8 mouse cellular contexts compared by ENCODE assay signal in the genomic region with DNA sequence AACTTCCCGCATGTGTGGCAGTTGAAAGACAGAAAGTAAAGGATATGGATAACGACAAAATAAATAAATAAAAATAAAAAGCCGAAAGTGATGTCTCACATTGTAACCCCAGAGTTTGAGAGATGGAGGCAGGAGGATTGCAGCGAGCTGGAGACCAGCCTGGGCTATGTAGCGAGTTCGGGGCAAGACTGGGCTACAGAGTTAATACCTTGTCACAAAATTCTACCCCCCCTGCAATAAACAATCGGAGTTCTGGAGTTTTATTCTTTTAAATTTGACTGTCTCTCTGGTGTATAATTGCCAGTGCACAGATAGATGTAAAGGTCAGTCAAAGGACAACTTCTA. TPM values are rescaled to one million over a fixed set of nuclear protein-coding genes. Genes with fewer than 3 reads are reported as not detected.
A peak's percentile ranks its signal among the peaks of the same experiment; 100 is the strongest.
DNase-seq lines count a peak whose midpoint lies in the region; ATAC-seq and TF ChIP-seq lines count a peak whose summit lies in the region.

No protein-coding gene starts in this region.

- TF ChIP-seq POLR2A in heart, adult 2 months (IDR thresholded peaks at IDR 0.05; ENCODE audit: insufficient read depth, low read depth, low read length), result no peak

- no peak for DNase-seq in heart, adult 2 months
- no peak for DNase-seq in heart, adult 8-10 months (ENCODE audit: low spot score)
- DNase-seq in liver, embryonic 13.5 days, result no peak
- DNase-seq in embryo, embryonic 9.5 days (ENCODE audit: extremely low spot score), result no peak
- DNase-seq in MN1 (ENCODE audit: low spot score), result no peak
- no peak for DNase-seq in cerebellum, postnatal 10 days

- H3K9me3 ChIP-seq in forebrain, embryonic 13.5 days (replicated peaks), result no peaks in the 10 kb centered on the region
- no peaks in the 10 kb centered on the region for H3K9me3 ChIP-seq in liver, embryonic 13.5 days (replicated peaks)

- peak; percentile 62 for ATAC-seq in forebrain, embryonic 13.5 days
- ATAC-seq in liver, embryonic 13.5 days (ENCODE audit: low read depth), result peak; percentile 27

- H3K79me3 ChIP-seq in C2C12 (ENCODE audit: low read depth), result peaks cover 38% of the 10 kb centered on the region

- no peaks in the 10 kb centered on the region for H3K79me2 ChIP-seq in heart, adult 2 months (replicated peaks; ENCODE audit: control insufficient read depth, insufficient read depth, low read length)
- peaks cover 46% of the 10 kb centered on the region for H3K79me2 ChIP-seq in C2C12 (ENCODE audit: control insufficient read depth, insufficient read depth)

- TF ChIP-seq EP300 in heart, adult 2 months (IDR thresholded peaks at IDR 0.05; ENCODE audit: insufficient read depth, low read depth, low read length), result no peak

- H3K4me2 ChIP-seq in forebrain, embryonic 13.5 days, result peak overlapping the region; percentile 64
- peak overlapping the region; percentile 80 for H3K4me2 ChIP-seq in liver, embryonic 13.5 days

- peaks cover 2% of the 10 kb centered on the region for H3K4me1 ChIP-seq in heart, adult 2 months (ENCODE audit: control insufficient read depth, insufficient read depth, low read length)
- H3K4me1 ChIP-seq in forebrain, embryonic 13.5 days, result peaks cover 11% of the 10 kb centered on the region
- H3K4me1 ChIP-seq in liver, embryonic 13.5 days (replicated peaks), result peaks cover 51% of the 10 kb centered on the region

- 8% methylated on average over 7 of the region's 7 CpGs for WGBS in heart, adult 2 months
- WGBS in forebrain, embryonic 13.5 days, result 18% methylated on average over 7 of the region's 7 CpGs
- WGBS in liver, embryonic 13.5 days (ENCODE audit: insufficient replicate concordance), result 14% methylated on average over 7 of the region's 7 CpGs

- no peak for TF ChIP-seq CTCF in heart, adult 2 months (IDR thresholded peaks at IDR 0.05)
- TF ChIP-seq CTCF in C2C12 (IDR thresholded peaks at IDR 0.05; ENCODE audit: control insufficient read depth, insufficient read depth, insufficient read length), result no peak

- H3K9ac ChIP-seq in heart, adult 2 months (ENCODE audit: low read depth, low read length), result no peak overlapping the region; the same call in 1 of the 2 replicates
- peak overlapping the region; percentile 56 for H3K9ac ChIP-seq in forebrain, embryonic 13.5 days
- peak overlapping the region; percentile 64 for H3K9ac ChIP-seq in liver, embryonic 13.5 days

- peak overlapping the region; percentile 48 for H3K27ac ChIP-seq in heart, adult 2 months
- H3K27ac ChIP-seq in forebrain, embryonic 13.5 days, result peak overlapping the region; percentile 31; the same call in 1 of the 2 replicates
- H3K27ac ChIP-seq in liver, embryonic 13.5 days, result peak overlapping the region; percentile 70

- intact Hi-C loops in heart, adult 2 months (cut with DNase I), result loop anchor here (1.0 kb wide), 1 partner anchor 43 kb away; the partner anchor contains the start of gene Cage1

- H3ac ChIP-seq in C2C12 (ENCODE audit: control insufficient read depth, insufficient read length, low read depth), result peak overlapping the region; percentile 30

- H3K27me3 ChIP-seq in heart, adult 2 months (ENCODE audit: control insufficient read depth, insufficient read depth, low read length), result no peaks in the 10 kb centered on the region
- peaks cover 5% of the 10 kb centered on the region for H3K27me3 ChIP-seq in C2C12 (ENCODE audit: control insufficient read depth, insufficient read depth, insufficient read length)
- no peaks in the 10 kb centered on the region for H3K27me3 ChIP-seq in forebrain, embryonic 13.5 days
- no peaks in the 10 kb centered on the region; the same call in 1 of the 2 replicates for H3K27me3 ChIP-seq in liver, embryonic 13.5 days

- H3K36me3 ChIP-seq in heart, adult 2 months (ENCODE audit: control insufficient read depth, insufficient read depth, low read length), result no peaks in the 10 kb centered on the region
- H3K36me3 ChIP-seq in C2C12 (ENCODE audit: control insufficient read depth, insufficient read depth), result peaks cover 23% of the 10 kb centered on the region
- peaks cover 20% of the 10 kb centered on the region for H3K36me3 ChIP-seq in forebrain, embryonic 13.5 days (ENCODE audit: poor library complexity, severe bottlenecking)
- peaks cover 25% of the 10 kb centered on the region for H3K36me3 ChIP-seq in liver, embryonic 13.5 days

- peak overlapping the region; percentile 94 for H3K4me3 ChIP-seq in heart, adult 2 months
- H3K4me3 ChIP-seq in C2C12 (ENCODE audit: insufficient read depth, poor library complexity, severe bottlenecking), result no peak overlapping the region
- H3K4me3 ChIP-seq in forebrain, embryonic 13.5 days, result peak overlapping the region; percentile 87
- H3K4me3 ChIP-seq in liver, embryonic 13.5 days (replicated peaks), result peak overlapping the region; percentile 99

TF ChIP-seq in C2C12, 6 proteins besides CTCF, POLR2A, EP300 and RAD21:
- TF ChIP-seq FOSL1 (IDR thresholded peaks at IDR 0.05; ENCODE audit: insufficient read depth, low read length, poor library complexity, severe bottlenecking) (no peak), MYOD1 (IDR thresholded peaks at IDR 0.05; ENCODE audit: control insufficient read depth, insufficient read length, low read depth) (no peak), USF1 (IDR thresholded peaks at IDR 0.05; ENCODE audit: low read depth) (no peak), CEBPB (IDR thresholded peaks at IDR 0.05; ENCODE audit: low read depth) (no peak), MYOG (IDR thresholded peaks at IDR 0.05; ENCODE audit: control insufficient read depth, extremely low read depth, insufficient read length) (no peak), MAX (IDR thresholded peaks at IDR 0.05) (no peak)
TF ChIP-seq in C2C12: peak in this region for 0.

RNA-seq across cellular contexts. Expression of gene Ssr1, which starts 0.4 kb away (rescaled TPM):
- 10 to 100 TPM; 41.7 to 44.9 TPM for total RNA-seq in heart, adult 2 months (2021)
- 10.0 and 17.2 TPM in 2 replicates for polyA plus RNA-seq in heart, adult 2 months (2012; rRNA removed)
- total RNA-seq in heart, adult 8-10 months (2022), result 10 to 100 TPM; 36.3 to 44.8 (median 42.9) TPM
- 70.7 TPM for polyA plus RNA-seq in C2C12 (2012; fragmentation: generic; extraction: Trizol)
- 77.3 and 77.5 TPM in 2 replicates for polyA plus RNA-seq in forebrain, embryonic 13.5 days (2015; fragmentation: Nextera tagmentation; extraction: Ambion mirVana)
- 93.6 and 119 TPM in 2 replicates for polyA plus RNA-seq in liver, embryonic 13.5 days (2015; fragmentation: Nextera tagmentation; extraction: Ambion mirVana)

RNA-seq across cellular contexts. Expression of gene Riok1, which starts 42.4 kb away (rescaled TPM):
- 1 to 10 TPM; 8.4 to 9.0 TPM for total RNA-seq in heart, adult 2 months (2021)
- 8.3 and 11.5 TPM in 2 replicates for polyA plus RNA-seq in heart, adult 2 months (2012; rRNA removed)
- total RNA-seq in heart, adult 8-10 months (2022), result 10 to 100 TPM in 2 of 4 experiments, 1 to 10 TPM in 2; 8.2 to 10.6 (median 9.3) TPM
- 11.8 TPM for polyA plus RNA-seq in C2C12 (2012; fragmentation: generic; extraction: Trizol)
- polyA plus RNA-seq in forebrain, embryonic 13.5 days (2015; fragmentation: Nextera tagmentation; extraction: Ambion mirVana), result 57.2 and 58.2 TPM in 2 replicates
- polyA plus RNA-seq in liver, embryonic 13.5 days (2015; fragmentation: Nextera tagmentation; extraction: Ambion mirVana), result 26.2 and 30.0 TPM in 2 replicates

RNA-seq across cellular contexts. Expression of gene Cage1, which starts 42.5 kb away (rescaled TPM):
- 1 to 10 TPM; 1.6 to 2.3 TPM for total RNA-seq in heart, adult 2 months (2021)
- polyA plus RNA-seq in heart, adult 2 months (2012; rRNA removed), result 0.12 and 0.41 TPM in 2 replicates
- total RNA-seq in heart, adult 8-10 months (2022), result 1 to 10 TPM; 1.6 to 3.0 (median 2.1) TPM
- polyA plus RNA-seq in C2C12 (2012; fragmentation: generic; extraction: Trizol), result 0.09 TPM
- polyA plus RNA-seq in forebrain, embryonic 13.5 days (2015; fragmentation: Nextera tagmentation; extraction: Ambion mirVana), result 1.2 and 1.8 TPM in 2 replicates
- polyA plus RNA-seq in liver, embryonic 13.5 days (2015; fragmentation: Nextera tagmentation; extraction: Ambion mirVana), result 0.50 and 0.60 TPM in 2 replicates
